10 mouse cellular contexts compared by ENCODE assay signal in the genomic region with DNA sequence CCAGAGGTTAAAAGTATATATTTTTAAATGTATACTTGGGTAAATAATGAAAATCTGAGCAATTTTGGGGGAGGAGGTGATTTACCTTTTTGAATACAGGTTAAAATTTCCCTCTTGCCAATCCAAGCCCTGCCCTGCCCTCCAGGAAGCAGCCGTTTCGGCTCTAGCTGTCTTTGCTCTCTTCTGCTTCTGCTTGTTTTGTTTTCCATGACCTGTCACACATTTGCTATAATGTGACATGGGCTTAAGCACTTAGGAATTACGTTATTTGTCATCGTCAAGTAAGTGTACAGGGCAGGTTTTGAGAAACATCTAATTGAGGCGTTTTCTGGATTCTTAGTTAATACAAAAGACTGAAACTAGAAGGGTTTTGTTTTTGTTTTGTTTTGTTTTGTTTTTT. TPM values are rescaled to one million over a fixed set of nuclear protein-coding genes. Genes with fewer than 3 reads are reported as not detected.
A peak's percentile ranks its signal among the peaks of the same experiment; 100 is the strongest.
DNase-seq lines count a peak whose midpoint lies in the region; ATAC-seq and TF ChIP-seq lines count a peak whose summit lies in the region.
"Had no signal": no experiment of that assay in that cellular context is flagged by ENCODE, and none has a peak within 500 bp of the region (broad histone marks: within the 10 kb centered on the region; RNA-seq: fewer than 3 reads in every experiment).

No protein-coding gene starts in this region.

- no peaks in the 10 kb centered on the region for H3K27me3 ChIP-seq in CH12.LX (replicated peaks)
- H3K27me3 ChIP-seq in heart, embryonic 16.5 days (ENCODE audit: control insufficient read depth, insufficient read depth, low read length), result no peaks in the 10 kb centered on the region
- H3K27me3 ChIP-seq in liver, embryonic 16.5 days (ENCODE audit: control insufficient read depth, insufficient read depth, low read depth, low read length), result no peaks in the 10 kb centered on the region

- TF ChIP-seq CTCF in CH12.LX (conservative IDR thresholded peaks at IDR 0.05 in 1 of 2, IDR thresholded peaks at IDR 0.05 in 1 of 2; ENCODE audit: low read depth in 2 of 2, low read length in 2 of 2), result no peak

- H3K4me1 ChIP-seq in CH12.LX (ENCODE audit: control insufficient read depth in 1 of 2, insufficient read depth in 2 of 2), result peaks cover 0 to 33% of the 10 kb centered on the region in 2 experiments; a peak in 2 of 4 replicates
- peaks cover 19% of the 10 kb centered on the region for H3K4me1 ChIP-seq in heart, embryonic 16.5 days (ENCODE audit: control insufficient read depth, insufficient read depth, low read length)
- H3K4me1 ChIP-seq in liver, embryonic 16.5 days (ENCODE audit: control insufficient read depth, low read depth, low read length), result peaks cover 14% of the 10 kb centered on the region

- peaks cover 45% of the 10 kb centered on the region for H3K79me2 ChIP-seq in CH12.LX (replicated peaks; ENCODE audit: control insufficient read depth, extremely low read depth, insufficient read depth, poor library complexity, severe bottlenecking)

- no peak overlapping the region; the same call in 1 of the 2 replicates for H3K9ac ChIP-seq in CH12.LX (ENCODE audit: insufficient read depth, low read depth)
- peak overlapping the region; percentile 45; the same call in 1 of the 2 replicates for H3K9ac ChIP-seq in heart, embryonic 16.5 days (ENCODE audit: low read length)
- H3K9ac ChIP-seq in liver, embryonic 16.5 days (ENCODE audit: low read depth, low read length), result 0 out of 2 replicates have a peak overlapping the region, but pooled peaks have one; percentile 8

- no peak for TF ChIP-seq RAD21 in CH12.LX (IDR thresholded peaks at IDR 0.05; ENCODE audit: low read depth, low read length)

- WGBS in heart, embryonic 16.5 days, result 26% methylated on average over 5 of the region's 5 CpGs
- 41% methylated on average over 5 of the region's 5 CpGs for WGBS in liver, embryonic 16.5 days (ENCODE audit: insufficient replicate concordance)

- H3K4me2 ChIP-seq in CH12.LX (ENCODE audit: insufficient read depth, low read depth, poor library complexity, severe bottlenecking), result peak overlapping the region; percentile 62; the same call in 1 of the 2 replicates
- peak overlapping the region; percentile 55 for H3K4me2 ChIP-seq in heart, embryonic 16.5 days (ENCODE audit: low read depth, low read length)
- peak overlapping the region; percentile 45 for H3K4me2 ChIP-seq in liver, embryonic 16.5 days (ENCODE audit: low read depth, low read length)

- peak; percentile 81 for DNase-seq in heart, adult 11 months
- DNase-seq in heart, adult 18-20 months, result no peak
- DNase-seq in CH12.LX (ENCODE audit: extremely low read depth), result no peak
- no peak for DNase-seq in c-Kit-positive CD71-positive TER-119-positive erythroid progenitor cells, embryonic 14.5 days (ENCODE audit: low spot score)
- no peak for DNase-seq in adrenal gland, postnatal 4 days (ENCODE audit: low spot score in 2 of 2)
- no peak for DNase-seq in gastrocnemius, postnatal 4 days (ENCODE audit: low spot score in 2 of 2)
- DNase-seq: cerebellum, adult 11-12 months; lung, postnatal 36 days had no signal

- no peak for ATAC-seq in heart, embryonic 16.5 days (replicated peaks; ENCODE audit: extremely low read depth, insufficient read depth, low FRiP score)
- ATAC-seq in liver, embryonic 16.5 days (ENCODE audit: low read depth), result no peak

- no peak for TF ChIP-seq POLR2A in CH12.LX (IDR thresholded peaks at IDR 0.05; ENCODE audit: low read depth, low read length)

- in situ Hi-C loops in CH12.LX (cut with MboI; ENCODE audit: low pct_ligation_motif_present, low pct_unique_long_range_greater_than_20kb, low sequenced_read_pairs), result no loop called here

- no peaks in the 10 kb centered on the region for H3K9me3 ChIP-seq in CH12.LX (replicated peaks; ENCODE audit: low read length)
- no peaks in the 10 kb centered on the region for H3K9me3 ChIP-seq in heart, embryonic 16.5 days (replicated peaks; ENCODE audit: control insufficient read depth, low read length)
- H3K9me3 ChIP-seq in liver, embryonic 16.5 days (replicated peaks; ENCODE audit: control insufficient read depth, low read length), result no peaks in the 10 kb centered on the region

- H3K36me3 ChIP-seq in CH12.LX (replicated peaks in 1 of 2; ENCODE audit: control insufficient read depth in 1 of 2, insufficient read depth in 1 of 2, low read length in 1 of 2), result peaks cover 0 to 11% of the 10 kb centered on the region in 2 experiments
- no peaks in the 10 kb centered on the region for H3K36me3 ChIP-seq in heart, embryonic 16.5 days (ENCODE audit: control insufficient read depth, insufficient read depth)
- H3K36me3 ChIP-seq in liver, embryonic 16.5 days (ENCODE audit: control insufficient read depth, insufficient read depth), result no peaks in the 10 kb centered on the region

- H3K27ac ChIP-seq in CH12.LX (ENCODE audit: insufficient read depth, low read depth), result no peak overlapping the region
- H3K27ac ChIP-seq in heart, embryonic 16.5 days (ENCODE audit: low read length), result no peak overlapping the region
- H3K27ac ChIP-seq in liver, embryonic 16.5 days (ENCODE audit: low read length), result no peak overlapping the region

- H3K4me3 ChIP-seq in CH12.LX (replicated peaks in 1 of 3; ENCODE audit: low read depth in 2 of 3, low read length in 2 of 3, poor library complexity in 1 of 3), result peak overlapping the region in 2 of 3 experiments; percentile 18 to 64
- H3K4me3 ChIP-seq in heart, embryonic 16.5 days (ENCODE audit: low read length), result peak overlapping the region; percentile 40
- H3K4me3 ChIP-seq in liver, embryonic 16.5 days (ENCODE audit: low read depth, low read length), result peak overlapping the region; percentile 24

- TF ChIP-seq EP300 in CH12.LX (IDR thresholded peaks at IDR 0.05; ENCODE audit: low read length), result 0 out of 2 replicates have a peak, but pooled peaks have one; percentile 9

- dilution Hi-C loops in CH12.LX (cut with MboI; ENCODE audit: extremely low pct_ligation_motif_present, extremely low pct_unique_long_range_greater_than_20kb, low sequenced_read_pairs), result no loop called here

TF ChIP-seq in CH12.LX, 34 proteins besides CTCF, POLR2A, EP300 and RAD21:
- no peak for TF ChIP-seq MEF2A (IDR thresholded peaks at IDR 0.05; ENCODE audit: borderline replicate concordance, low read depth, low read length)
- TF ChIP-seq USF2 (conservative IDR thresholded peaks at IDR 0.05; ENCODE audit: low read depth, low read length), result no peak

RNA-seq across cellular contexts. Expression of gene Lcor, which starts 1.9 kb away (rescaled TPM):
- total RNA-seq in heart, adult 18-20 months (2021), result 10 to 100 TPM; 12.2 to 12.4 TPM
- total RNA-seq in CH12.LX (2012; rRNA removed) (3.4 and 4.4 TPM in 2 replicates), CH12.LX (2014; rRNA removed) (2.9 and 3.5 TPM in 2 replicates)
- polyA plus RNA-seq in CH12.LX (2012; ENCODE audit: insufficient read length, low read depth), result 4.7 and 4.8 TPM in 2 replicates
- 7.2 and 8.2 TPM in 2 replicates for polyA plus RNA-seq in heart, embryonic 16.5 days (2015; fragmentation: Nextera tagmentation; extraction: Ambion mirVana)
- 6.3 and 6.9 TPM in 2 replicates for polyA plus RNA-seq in liver, embryonic 16.5 days (2015; fragmentation: Nextera tagmentation; extraction: Ambion mirVana)
- total RNA-seq in adrenal gland, postnatal 4 days (2021), result 10 to 100 TPM; 18.8 to 22.4 TPM
- 10 to 100 TPM; 21.7 to 23.8 TPM for total RNA-seq in gastrocnemius, postnatal 4 days (2021)
